Mouse (Mus musculus): ENCODE measurements around the gene Foxf1. TPM values are rescaled to one million over a fixed set of nuclear protein-coding genes. Genes with fewer than 3 reads are reported as not detected.

Gene Foxf1
- polyA plus RNA-seq, 1 experiment from 2014 or later = 0.80 TPM

GRCm38 (mm10) chr8:121116591-121117185 lies 32.5 kb downstream of the Foxf1 start:
- ATAC-seq (ENCODE audit: insufficient number of reproducible peaks, insufficient read depth, low FRiP score, low read depth) = peak; percentile 32; the same call in 1 of the 2 replicates
- Histone ChIP-seq H3K9ac (ENCODE audit: low read length) (peak overlapping the region; percentile 71), H3K27ac (replicated peaks in 1 of 2; ENCODE audit: control insufficient read depth in 1 of 2, insufficient read depth in 1 of 2, low read depth in 2 of 2, low read length in 2 of 2) (peak overlapping the region; percentile 82 to 89), H3K27me3 (ENCODE audit: control insufficient read depth, insufficient read depth, low read length) (peaks cover 73% of the 10 kb centered on the region), H3K4me3 (ENCODE audit: control insufficient read depth in 1 of 2, insufficient read depth in 1 of 2, low read depth in 1 of 2, low read length in 2 of 2) (peak overlapping the region; percentile 50 to 70), H3K9me3 (ENCODE audit: control insufficient read depth, low read length) (0 out of 2 replicates have a peak, but pooled peaks cover 4% of the 10 kb centered on the region), H3K4me2 (ENCODE audit: low read length) (peak overlapping the region; percentile 78), H3K36me3 (ENCODE audit: control insufficient read depth, insufficient read depth, low read length) (peaks cover 4% of the 10 kb centered on the region), H3K4me1 (ENCODE audit: control insufficient read depth in 2 of 2, insufficient read depth in 2 of 2, low read length in 2 of 2) (peaks cover 4 to 5% of the 10 kb centered on the region in 2 experiments; a peak in 2 of 4 replicates)
- under 1% methylated on average over 55 of the region's 55 CpGs for WGBS

GRCm38 (mm10) chr8:121117186-121117651 lies 33.0 kb downstream of the Foxf1 start:
- Histone ChIP-seq H3K9ac (ENCODE audit: low read length) (peak overlapping the region; percentile 71), H3K4me2 (ENCODE audit: low read length) (peak overlapping the region; percentile 78), H3K4me3 (ENCODE audit: control insufficient read depth in 1 of 2, insufficient read depth in 1 of 2, low read depth in 1 of 2, low read length in 2 of 2) (peak overlapping the region; percentile 50 to 70), H3K36me3 (ENCODE audit: control insufficient read depth, insufficient read depth, low read length) (peaks cover 5% of the 10 kb centered on the region), H3K4me1 (ENCODE audit: control insufficient read depth in 2 of 2, insufficient read depth in 2 of 2, low read length in 2 of 2) (peaks cover 5 to 7% of the 10 kb centered on the region in 2 experiments; a peak in 2 of 4 replicates), H3K27ac (replicated peaks in 1 of 2; ENCODE audit: control insufficient read depth in 1 of 2, insufficient read depth in 1 of 2, low read depth in 2 of 2, low read length in 2 of 2) (peak overlapping the region; percentile 82 to 89; a peak in 3 of 4 replicates), H3K9me3 (ENCODE audit: control insufficient read depth, low read length) (0 out of 2 replicates have a peak, but pooled peaks cover 4% of the 10 kb centered on the region), H3K27me3 (ENCODE audit: control insufficient read depth, insufficient read depth, low read length) (peaks cover 77% of the 10 kb centered on the region)
- no peak for ATAC-seq (ENCODE audit: insufficient number of reproducible peaks, insufficient read depth, low FRiP score, low read depth)
- 1% methylated on average over 62 of the region's 62 CpGs for WGBS

- no peak for ATAC-seq (ENCODE audit: insufficient number of reproducible peaks, insufficient read depth, low FRiP score, low read depth)
Measured at GRCm38 (mm10) chr8:121117906-121118305, 33.7 kb downstream of the Foxf1 start.

GRCm38 (mm10) chr8:121118634-121119420 lies 34.6 kb downstream of the Foxf1 start:
- Histone ChIP-seq H3K9me3 (ENCODE audit: control insufficient read depth, low read length) (0 out of 2 replicates have a peak, but pooled peaks cover 4% of the 10 kb centered on the region), H3K27me3 (ENCODE audit: control insufficient read depth, insufficient read depth, low read length) (peaks cover 87% of the 10 kb centered on the region), H3K4me2 (ENCODE audit: low read length) (peak overlapping the region; percentile 78), H3K4me1 (ENCODE audit: control insufficient read depth in 2 of 2, insufficient read depth in 2 of 2, low read length in 2 of 2) (0 out of 4 replicates have a peak, but pooled peaks cover 2 to 5% of the 10 kb centered on the region in 2 experiments), H3K27ac (replicated peaks in 1 of 2; ENCODE audit: control insufficient read depth in 1 of 2, insufficient read depth in 1 of 2, low read depth in 2 of 2, low read length in 2 of 2) (no peak overlapping the region; a peak in 1 of 4 replicates), H3K36me3 (ENCODE audit: control insufficient read depth, insufficient read depth, low read length) (peaks cover 5% of the 10 kb centered on the region), H3K9ac (ENCODE audit: low read length) (peak overlapping the region; percentile 71), H3K4me3 (ENCODE audit: control insufficient read depth in 1 of 2, insufficient read depth in 1 of 2, low read depth in 1 of 2, low read length in 2 of 2) (peak overlapping the region; percentile 50 to 70)
- WGBS = 9% methylated on average over 18 of the region's 18 CpGs
- no peak for ATAC-seq (ENCODE audit: insufficient number of reproducible peaks, insufficient read depth, low FRiP score, low read depth)

More at GRCm38 (mm10) chr8:121117906-121118305, 33.7 kb downstream of the Foxf1 start:
- H3K27ac ChIP-seq (replicated peaks in 1 of 2; ENCODE audit: control insufficient read depth in 1 of 2, insufficient read depth in 1 of 2, low read depth in 2 of 2, low read length in 2 of 2) = peak overlapping the region; percentile 46 to 82
- peak overlapping the region; percentile 50 to 70 for H3K4me3 ChIP-seq (ENCODE audit: control insufficient read depth in 1 of 2, insufficient read depth in 1 of 2, low read depth in 1 of 2, low read length in 2 of 2)
- H3K9ac ChIP-seq (ENCODE audit: low read length) = peak overlapping the region; percentile 71
- peak overlapping the region; percentile 78 for H3K4me2 ChIP-seq (ENCODE audit: low read length)
- H3K4me1 ChIP-seq (ENCODE audit: control insufficient read depth in 2 of 2, insufficient read depth in 2 of 2, low read length in 2 of 2) = peaks cover 5 to 9% of the 10 kb centered on the region in 2 experiments; a peak in 2 of 4 replicates
- H3K27me3 ChIP-seq (ENCODE audit: control insufficient read depth, insufficient read depth, low read length) = peaks cover 82% of the 10 kb centered on the region
- 1% methylated on average over 28 of the region's 28 CpGs for WGBS
- peaks cover 5% of the 10 kb centered on the region for H3K36me3 ChIP-seq (ENCODE audit: control insufficient read depth, insufficient read depth, low read length)
- 0 out of 2 replicates have a peak, but pooled peaks cover 4% of the 10 kb centered on the region for H3K9me3 ChIP-seq (ENCODE audit: control insufficient read depth, low read length)

- Histone ChIP-seq H3K9me3 (ENCODE audit: control insufficient read depth, low read length) (0 out of 2 replicates have a peak, but pooled peaks cover 4% of the 10 kb centered on the region), H3K27ac (replicated peaks in 1 of 2; ENCODE audit: control insufficient read depth in 1 of 2, insufficient read depth in 1 of 2, low read depth in 2 of 2, low read length in 2 of 2) (peak overlapping the region in 1 of 2 experiments; percentile 20; a peak in 2 of 4 replicates), H3K4me3 (ENCODE audit: control insufficient read depth in 1 of 2, insufficient read depth in 1 of 2, low read depth in 1 of 2, low read length in 2 of 2) (peak overlapping the region; percentile 38 to 50), H3K36me3 (ENCODE audit: control insufficient read depth, insufficient read depth, low read length) (peaks cover 5% of the 10 kb centered on the region), H3K4me2 (ENCODE audit: low read length) (peak overlapping the region; percentile 78), H3K9ac (ENCODE audit: low read length) (peak overlapping the region; percentile 71), H3K27me3 (ENCODE audit: control insufficient read depth, insufficient read depth, low read length) (peaks cover 88% of the 10 kb centered on the region), H3K4me1 (ENCODE audit: control insufficient read depth in 2 of 2, insufficient read depth in 2 of 2, low read length in 2 of 2) (peaks cover 2 to 9% of the 10 kb centered on the region in 2 experiments; a peak in 2 of 4 replicates)
- WGBS = 25% methylated on average over 12 of the region's 12 CpGs
- no peak for ATAC-seq (ENCODE audit: insufficient number of reproducible peaks, insufficient read depth, low FRiP score, low read depth)
Measured at GRCm38 (mm10) chr8:121119635-121120455, 35.7 kb downstream of the Foxf1 start.

- 0 out of 4 replicates have a peak overlapping the region, but pooled peaks of 1 of the 2 experiments have one; percentile 20 for H3K27ac ChIP-seq (replicated peaks in 1 of 2; ENCODE audit: control insufficient read depth in 1 of 2, insufficient read depth in 1 of 2, low read depth in 2 of 2, low read length in 2 of 2)
- ATAC-seq (ENCODE audit: insufficient number of reproducible peaks, insufficient read depth, low FRiP score, low read depth) = no peak
- 0 out of 2 replicates have a peak, but pooled peaks cover 4% of the 10 kb centered on the region for H3K9me3 ChIP-seq (ENCODE audit: control insufficient read depth, low read length)
- H3K27me3 ChIP-seq (ENCODE audit: control insufficient read depth, insufficient read depth, low read length) = peaks cover 86% of the 10 kb centered on the region
- peak overlapping the region; percentile 71 for H3K9ac ChIP-seq (ENCODE audit: low read length)
- 28% methylated on average over 17 of the region's 17 CpGs for WGBS
- H3K4me3 ChIP-seq (ENCODE audit: control insufficient read depth in 1 of 2, insufficient read depth in 1 of 2, low read depth in 1 of 2, low read length in 2 of 2) = peak overlapping the region; percentile 38 to 50
- peak overlapping the region; percentile 78 for H3K4me2 ChIP-seq (ENCODE audit: low read length)
- peaks cover 4 to 16% of the 10 kb centered on the region in 2 experiments; a peak in 2 of 4 replicates for H3K4me1 ChIP-seq (ENCODE audit: control insufficient read depth in 2 of 2, insufficient read depth in 2 of 2, low read length in 2 of 2)
- peaks cover 5% of the 10 kb centered on the region for H3K36me3 ChIP-seq (ENCODE audit: control insufficient read depth, insufficient read depth, low read length)
Measured at GRCm38 (mm10) chr8:121120456-121121419, 36.6 kb downstream of the Foxf1 start.

Data from heart, embryonic 14.5 days (tissue).